Mouse (Mus musculus) limb, embryonic 14.5 days (tissue): Measurements from ENCODE around the gene Cdk17. TPM values are rescaled to one million over a fixed set of nuclear protein-coding genes. Genes with fewer than 3 reads are reported as not detected.
"Not testable (repeated sequence)": the region's sequence is repeated elsewhere in the genome, so short reads cannot be mapped to it uniquely, and the experiment has no call there.

Source experiments
- ATAC-seq: fragments of 200-750 bp; cut with Nextera tagmentation; 2 replicates; pipeline ENCODE4 v1.8.0; 2017; ENCODE audit warnings: low read depth, moderate number of reproducible peaks, moderate TSS enrichment; ENCODE audit not compliant: low FRiP score
- DNase-seq: peaks from one replicate; pipeline ENCODE4 v3.0.0-alpha.2; 2015; ENCODE audit warnings: low spot score
- H3K27ac ChIP-seq: fragments of 300-500 bp; sonication (generic); replicated peaks from 2 replicates; pipeline ENCODE4 v1.5.1; 2014; ENCODE audit warnings: low read depth, mild to moderate bottlenecking, low read length, moderate library complexity, mixed read lengths
- H3K27me3 ChIP-seq: fragments of 300-500 bp; sonication (generic); 2 replicates; pipeline ENCODE4 v1.6.1; 2014; ENCODE audit warnings: low read length, mixed read lengths; ENCODE audit not compliant: control insufficient read depth, insufficient read depth
- H3K36me3 ChIP-seq: fragments of 300-500 bp; sonication (generic); 2 replicates; pipeline ENCODE4 v1.6.1; 2014; ENCODE audit warnings: mild to moderate bottlenecking, low read length, moderate library complexity, mixed read lengths; ENCODE audit not compliant: control insufficient read depth, insufficient read depth
- H3K4me1 ChIP-seq: fragments of 300-500 bp; sonication (generic); 2 replicates; pipeline ENCODE4 v1.6.1; 2014; ENCODE audit warnings: antibody characterized with exemption, low read length, mixed read lengths; ENCODE audit not compliant: control insufficient read depth, insufficient read depth
- H3K4me2 ChIP-seq: fragments of 300-500 bp; sonication (generic); replicated peaks from 2 replicates; pipeline ENCODE4 v1.6.1; 2014; ENCODE audit warnings: low read depth, mild to moderate bottlenecking, low read length, moderate library complexity; ENCODE audit not compliant: severe bottlenecking
- H3K4me3 ChIP-seq: fragments of 300-500 bp; sonication (generic); replicated peaks from 2 replicates; pipeline ENCODE4 v1.5.1; 2014; ENCODE audit warnings: low read length
- H3K9ac ChIP-seq: fragments of 300-500 bp; sonication (generic); 2 replicates; pipeline ENCODE4 v1.6.1; 2014; ENCODE audit warnings: mild to moderate bottlenecking, low read depth, low read length, moderate library complexity; ENCODE audit not compliant: severe bottlenecking
- H3K9me3 ChIP-seq: fragments of 300-500 bp; sonication (generic); 2 replicates; pipeline ENCODE4 v1.6.1; 2016; ENCODE audit warnings: low read length; ENCODE audit not compliant: control insufficient read depth
- POLR2A ChIP-seq: fragments of 200-500 bp; IDR thresholded peaks from 2 replicates; pipeline ENCODE4 v1.8.0; 2012; ENCODE audit warnings: inconsistent platforms, mild to moderate bottlenecking, moderate library complexity, borderline replicate concordance; ENCODE audit not compliant: insufficient read depth, insufficient read length; ENCODE audit errors: extremely low read depth
- WGBS: fragments of 180-500 bp; shearing (Covaris S2); extraction: QIAGEN DNeasy Blood & Tissue Kit; methylation state at CpG from one replicate; pipeline ENCODE4 v1.1.7; 2014; 5-methylcytosine and 5-hydroxymethylcytosine counted together
- polyA plus RNA-seq, 2 experiments: library from polyadenylated mRNA; depleted of rRNA in 1 of 2; stranded (reverse) in 1 of 2; unstranded in 1 of 2; fragments of >200 nt; fragmentation: Nextera tagmentation in 1 of 2; extraction: Ambion mirVana in 1 of 2; gene quantifications; 2 replicates each; pipeline versions ENCODE4 v1.2.1 to v1.2.3; 2012 to 2014

The Cdk17 gene
- polyA plus RNA-seq, 2 experiments: 24.7 to 25.9 TPM

DNA sequence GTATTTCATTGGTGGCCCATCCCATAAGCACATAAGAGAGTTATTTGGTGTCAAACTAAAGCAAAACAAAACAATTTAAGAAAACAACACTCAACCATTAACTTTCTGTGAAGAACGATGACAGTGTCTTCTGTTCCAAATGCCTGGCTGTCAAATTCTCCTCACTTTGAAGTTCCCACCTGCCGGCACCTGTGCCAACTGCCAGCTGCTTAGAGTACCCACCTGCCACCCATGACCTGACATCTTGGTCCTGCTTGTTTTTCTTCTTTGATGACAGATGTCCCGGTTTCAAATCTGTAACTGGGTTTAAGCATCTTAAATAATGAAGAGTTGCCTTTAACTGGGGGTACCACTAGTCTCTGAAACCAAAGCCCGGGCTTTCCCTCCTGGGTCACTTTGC lies 14.1 kb upstream of the Cdk17 start:
- no peak for DNase-seq
- Histone ChIP-seq H3K4me3 (no peak overlapping the region), H3K9me3 (no peaks in the 10 kb centered on the region), H3K27me3 (no peaks in the 10 kb centered on the region), H3K9ac (no peak overlapping the region), H3K4me2 (no peak overlapping the region), H3K27ac (no peak overlapping the region), H3K4me1 (no peaks in the 10 kb centered on the region), H3K36me3 (no peaks in the 10 kb centered on the region)
- TF ChIP-seq POLR2A: no peak
- ATAC-seq: no peak
- WGBS: 84% methylated on average over 4 of the region's 4 CpGs

- H3K27ac ChIP-seq: no peak overlapping the region
- no peak for DNase-seq
- no peaks in the 10 kb centered on the region for H3K27me3 ChIP-seq
- no peaks in the 10 kb centered on the region for H3K36me3 ChIP-seq
- H3K9ac ChIP-seq: no peak overlapping the region
- no peak overlapping the region for H3K4me2 ChIP-seq
- WGBS: 86% methylated on average over 6 of the region's 6 CpGs
- no peaks in the 10 kb centered on the region for H3K4me1 ChIP-seq
- ATAC-seq: no peak
- no peak for TF ChIP-seq POLR2A
- no peaks in the 10 kb centered on the region for H3K9me3 ChIP-seq
- H3K4me3 ChIP-seq: no peak overlapping the region
Measured at GRCm38 (mm10) chr10:93147691-93148090, 13.0 kb upstream of the Cdk17 start.

- 12% methylated on average over 1 of the region's 2 CpGs for WGBS
- no peak for TF ChIP-seq POLR2A
- DNase-seq: no peak
Measured at GRCm38 (mm10) chr10:93149597-93149996, 11.1 kb upstream of the Cdk17 start.

DNA sequence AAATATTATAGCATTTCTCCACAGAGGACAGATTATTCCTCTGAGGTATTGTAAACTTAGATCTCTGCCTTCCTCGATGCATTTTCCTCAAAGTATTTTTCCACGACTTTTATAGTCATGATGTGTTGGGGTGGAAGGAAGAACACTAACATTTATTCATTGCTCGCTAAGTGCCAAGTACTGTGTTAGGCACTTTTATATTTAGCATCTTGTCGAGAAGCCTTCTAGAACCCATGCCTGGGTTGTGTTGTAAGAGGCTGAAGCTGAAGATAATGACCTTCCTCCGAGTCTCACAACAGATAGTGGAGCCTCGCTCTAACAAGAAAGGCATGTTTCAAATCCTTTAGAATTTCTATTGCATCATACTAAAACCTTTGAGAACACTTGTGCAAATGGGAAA lies 8.9 kb upstream of the Cdk17 start:
- no peak overlapping the region for H3K27ac ChIP-seq
- WGBS: 66% methylated on average over 6 of the region's 6 CpGs
- no peak for DNase-seq
- no peaks in the 10 kb centered on the region for H3K27me3 ChIP-seq
- no peak overlapping the region for H3K4me2 ChIP-seq
- no peak overlapping the region for H3K4me3 ChIP-seq
- no peak for ATAC-seq
- H3K9me3 ChIP-seq: no peaks in the 10 kb centered on the region
- H3K36me3 ChIP-seq: no peaks in the 10 kb centered on the region
- TF ChIP-seq POLR2A: no peak
- H3K4me1 ChIP-seq: no peaks in the 10 kb centered on the region
- no peak overlapping the region for H3K9ac ChIP-seq

More at GRCm38 (mm10) chr10:93149597-93149996, 11.1 kb upstream of the Cdk17 start:
- H3K27me3 ChIP-seq: no peaks in the 10 kb centered on the region
- H3K4me1 ChIP-seq: no peaks in the 10 kb centered on the region
- H3K4me2 ChIP-seq: no peak overlapping the region
- no peak overlapping the region for H3K27ac ChIP-seq
- no peaks in the 10 kb centered on the region for H3K36me3 ChIP-seq
- no peak for ATAC-seq
- no peaks in the 10 kb centered on the region for H3K9me3 ChIP-seq
- H3K4me3 ChIP-seq: no peak overlapping the region
- no peak overlapping the region for H3K9ac ChIP-seq

- Histone ChIP-seq H3K27ac (no peak overlapping the region), H3K4me2 (no peak overlapping the region), H3K36me3 (no peaks in the 10 kb centered on the region), H3K27me3 (no peaks in the 10 kb centered on the region), H3K4me1 (no peaks in the 10 kb centered on the region), H3K9me3 (no peaks in the 10 kb centered on the region), H3K9ac (no peak overlapping the region), H3K4me3 (no peak overlapping the region)
- ATAC-seq (no peak), DNase-seq (no peak)
- no peak for TF ChIP-seq POLR2A
- WGBS: 87% methylated on average over 5 of the region's 5 CpGs
Measured at GRCm38 (mm10) chr10:93152698-93153097, 8.0 kb upstream of the Cdk17 start.

- 100% methylated on average over 2 of the region's 2 CpGs for WGBS
- H3K27me3 ChIP-seq, H3K36me3 ChIP-seq, H3K4me2 ChIP-seq, DNase-seq, ATAC-seq, H3K4me3 ChIP-seq, H3K9me3 ChIP-seq, H3K4me1 ChIP-seq, H3K27ac ChIP-seq, H3K9ac ChIP-seq: not testable (repeated sequence)
Measured at GRCm38 (mm10) chr10:93153404-93153803, 7.3 kb upstream of the Cdk17 start.
